Mouse (Mus musculus) G1E (cell line): ENCODE data around the gene Gda. TPM values are rescaled to one million over a fixed set of nuclear protein-coding genes. Genes with fewer than 3 reads are reported as not detected.
A peak's percentile ranks its signal among the peaks of the same experiment; 100 is the strongest.

Source experiments
- ATAC-seq: 2 replicates; pipeline ENCODE4 v1.8.0; 2016; ENCODE audit warnings: mild to moderate bottlenecking; ENCODE audit not compliant: insufficient number of reproducible peaks, poor library complexity, low FRiP score, severe bottlenecking; ENCODE audit errors: extremely low read depth
- DNase-seq: peaks from one replicate; pipeline ENCODE4 v3.0.0; 2012; ENCODE audit warnings: low spot score
- H3K27me3 ChIP-seq: 2 replicates; pipeline ENCODE4 v1.6.1; 2012; ENCODE audit warnings: mild to moderate bottlenecking, low read length, inconsistent platforms; ENCODE audit not compliant: insufficient read depth
- H3K36me3 ChIP-seq: replicated peaks from 2 replicates; pipeline ENCODE3; 2012; ENCODE audit warnings: mild to moderate bottlenecking, inconsistent platforms
- H3K4me1 ChIP-seq: 2 replicates; pipeline ENCODE4 v1.6.1; 2012; ENCODE audit warnings: low read depth, low read length, inconsistent platforms, mixed read lengths; ENCODE audit not compliant: insufficient read depth
- H3K4me3 ChIP-seq: 2 replicates; pipeline ENCODE4 v1.5.1; 2012; ENCODE audit warnings: low read depth, mild to moderate bottlenecking, inconsistent platforms, low read length, moderate library complexity, mixed read lengths
- H3K9me3 ChIP-seq: replicated peaks from 2 replicates; pipeline ENCODE4 v1.6.1; 2012; ENCODE audit warnings: inconsistent platforms
- CTCF ChIP-seq: IDR thresholded peaks from 2 replicates; pipeline ENCODE4 v1.5.1; 2012; ENCODE audit warnings: low read depth, low read length, inconsistent platforms, mixed read lengths
- GATA1 ChIP-seq: IDR thresholded peaks from 2 replicates; pipeline ENCODE4 v1.6.1; 2012; ENCODE audit warnings: borderline replicate concordance, low read length, inconsistent platforms, mixed read lengths
- GATA2 ChIP-seq: IDR thresholded peaks from 2 replicates; pipeline ENCODE4 v1.6.1; 2012; ENCODE audit warnings: low read depth, low read length, inconsistent platforms, borderline replicate concordance
- POLR2AphosphoS5 ChIP-seq: IDR thresholded peaks from 2 replicates; pipeline ENCODE4 v1.6.1; 2012; ENCODE audit warnings: low read depth, low read length, inconsistent platforms; ENCODE audit not compliant: insufficient replicate concordance
- TAL1 ChIP-seq: conservative IDR thresholded peaks from 2 replicates; pipeline ENCODE4 v1.6.1; 2012; ENCODE audit warnings: low read depth, low read length, inconsistent platforms, mixed read lengths
- polyA plus RNA-seq: library from polyadenylated mRNA; stranded (reverse); fragments of >175 nt; gene quantifications from 2 replicates; pipeline ENCODE4 v1.2.3, GENCODE M21; 2012
- total RNA-seq, 2 experiments: library from RNA; stranded (forward) in 1 of 2; stranded (reverse) in 1 of 2; fragments of 200-1000 nt in 1 of 2; fragments of >200 nt in 1 of 2; fragmentation: Nextera tagmentation in 1 of 2; gene quantifications; 2 replicates each; pipeline ENCODE4 v1.2.3; 2014 to 2017

Gene Gda
- total and polyA plus RNA-seq, 3 experiments = 1.7 to 21.0 (median 6.0) TPM

DNA sequence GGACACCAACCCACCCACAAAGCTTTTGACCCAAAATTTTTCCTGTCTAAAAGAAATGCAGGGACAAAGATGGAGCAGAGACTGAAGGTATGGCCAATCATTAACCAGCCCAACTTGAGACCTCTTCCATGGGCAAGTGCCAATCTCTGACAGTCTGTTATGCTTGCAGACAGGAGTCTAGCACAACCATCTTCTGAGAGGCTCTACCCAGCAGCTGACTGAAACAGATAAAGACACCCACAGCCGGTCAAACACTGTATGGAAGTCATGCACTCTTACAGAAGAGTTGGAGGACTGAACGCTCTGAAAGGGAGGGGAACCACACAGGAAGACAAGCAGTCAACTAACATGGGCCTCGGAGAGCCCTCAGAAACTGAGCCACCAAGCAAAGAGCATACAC, 36.7 kb downstream of the Gda start:
- Histone ChIP-seq H3K9me3 (no peaks in the 10 kb centered on the region), H3K4me3 (no peak overlapping the region; the same call in 1 of the 2 replicates), H3K36me3 (peaks cover 7% of the 10 kb centered on the region), H3K4me1 (peaks cover 73% of the 10 kb centered on the region), H3K27me3 (no peaks in the 10 kb centered on the region)
- no peak for TF ChIP-seq POLR2AphosphoS5
- TF ChIP-seq TAL1 = peak; percentile 67
- ATAC-seq (peak; percentile 57), DNase-seq (no peak)

DNA sequence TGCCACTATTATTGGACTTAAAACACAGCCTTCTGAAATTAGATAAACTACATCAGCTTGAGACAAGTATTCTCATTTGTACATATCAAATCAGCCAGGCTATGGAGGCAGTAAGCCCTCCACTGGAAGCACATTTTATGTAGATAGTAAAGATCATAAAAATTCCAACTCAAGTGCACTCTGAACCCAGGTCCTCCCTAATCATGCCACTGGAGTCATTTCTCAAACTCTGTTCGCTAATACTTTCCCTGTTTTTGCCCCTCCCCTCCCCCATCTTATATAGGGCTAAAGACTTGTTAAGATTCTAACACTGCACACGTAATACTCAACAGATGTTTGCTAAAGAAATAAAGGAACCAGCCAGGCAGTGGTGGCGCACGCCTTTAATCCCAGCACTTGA, 39.9 kb downstream of the Gda start:
- Histone ChIP-seq H3K4me3 (no peak overlapping the region), H3K9me3 (no peaks in the 10 kb centered on the region), H3K36me3 (peaks cover 19% of the 10 kb centered on the region), H3K27me3 (no peaks in the 10 kb centered on the region), H3K4me1 (peaks cover 65% of the 10 kb centered on the region)
- TF ChIP-seq TAL1 (no peak), POLR2AphosphoS5 (no peak)
- DNase-seq (no peak), ATAC-seq (no peak)

DNA sequence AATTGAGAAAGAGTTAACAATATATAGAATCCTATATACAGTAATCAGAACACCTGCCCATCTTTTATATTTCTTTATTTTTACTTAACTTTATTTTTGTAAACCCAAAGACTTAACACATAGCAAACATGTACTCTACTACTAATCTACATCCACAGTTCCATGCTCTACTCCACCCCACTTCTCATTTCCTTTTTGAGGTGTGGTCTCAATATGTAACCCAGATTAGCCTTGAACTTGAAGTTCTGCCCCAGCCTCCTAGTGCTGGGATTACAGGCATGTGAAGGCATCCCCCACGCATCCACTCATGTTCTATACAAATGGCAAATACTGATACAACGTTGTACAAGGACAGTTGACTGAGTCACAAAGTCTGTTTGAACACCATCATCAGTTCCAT, 40.4 kb downstream of the Gda start:
- DNase-seq (no peak), ATAC-seq (no peak)
- Histone ChIP-seq H3K4me1 (peaks cover 67% of the 10 kb centered on the region), H3K9me3 (no peaks in the 10 kb centered on the region), H3K4me3 (no peak overlapping the region), H3K27me3 (no peaks in the 10 kb centered on the region), H3K36me3 (peaks cover 22% of the 10 kb centered on the region)
- no peak for TF ChIP-seq POLR2AphosphoS5
- TF ChIP-seq GATA1 = no peak
- no peak for TF ChIP-seq CTCF
- TF ChIP-seq TAL1 = no peak
- TF ChIP-seq GATA2 = no peak

DNA sequence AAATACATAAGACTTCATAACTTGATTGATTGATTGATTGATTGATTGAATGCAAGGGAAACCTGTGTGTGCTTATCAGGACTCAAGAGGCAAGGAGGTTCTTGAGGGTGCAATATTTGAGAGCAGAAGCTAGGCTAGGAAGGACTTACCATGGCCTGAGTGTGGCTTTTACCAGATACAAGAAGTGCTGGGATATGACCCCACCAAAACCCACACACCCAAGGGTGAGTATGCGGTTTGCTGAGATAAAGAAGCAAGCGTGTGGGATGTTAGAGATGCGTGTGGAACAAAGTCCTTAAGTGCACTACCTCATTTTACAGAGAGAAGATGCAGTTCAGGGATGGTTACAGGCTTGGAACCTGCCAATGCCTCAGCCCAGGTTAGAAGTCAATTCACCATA, 41.0 kb downstream of the Gda start:
- 0 out of 2 replicates have a peak, but pooled peaks have one; percentile 8 for ATAC-seq
- H3K36me3 ChIP-seq = peaks cover 26% of the 10 kb centered on the region
- DNase-seq = no peak
- TF ChIP-seq TAL1 (peak; percentile 13; the same call in 1 of the 2 replicates), GATA1 (no peak)
- H3K9me3 ChIP-seq = no peaks in the 10 kb centered on the region
- H3K4me3 ChIP-seq = no peak overlapping the region
- no peaks in the 10 kb centered on the region for H3K27me3 ChIP-seq
- H3K4me1 ChIP-seq = peaks cover 62% of the 10 kb centered on the region

DNA sequence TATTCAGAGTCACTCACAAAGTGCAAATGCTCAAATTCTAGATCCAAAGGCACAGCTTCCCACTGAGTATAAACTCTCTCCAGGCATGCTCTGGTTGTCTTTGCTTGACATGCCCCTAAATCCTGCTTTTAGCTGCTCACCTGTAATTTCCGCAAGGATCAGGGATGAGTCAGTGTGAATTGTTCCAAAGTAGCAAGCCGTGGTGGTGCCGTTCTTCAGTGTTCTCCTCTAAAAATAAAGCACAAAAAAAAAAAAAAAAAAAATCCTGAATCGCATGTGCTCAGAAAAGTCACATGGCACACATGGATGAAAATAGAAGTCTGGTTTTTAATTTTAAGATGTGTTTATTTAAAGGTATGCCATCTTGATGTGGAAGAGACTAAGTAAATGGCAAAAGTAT, 47.9 kb downstream of the Gda start:
- DNase-seq = no peak
- Histone ChIP-seq H3K9me3 (no peaks in the 10 kb centered on the region), H3K27me3 (no peaks in the 10 kb centered on the region), H3K4me3 (no peak overlapping the region), H3K4me1 (peaks cover 57% of the 10 kb centered on the region), H3K36me3 (peaks cover 37% of the 10 kb centered on the region)
- TF ChIP-seq GATA1 = no peak
- no peak for TF ChIP-seq TAL1
- no peak for TF ChIP-seq GATA2
- TF ChIP-seq POLR2AphosphoS5 = no peak
- no peak for TF ChIP-seq CTCF
- no peak for ATAC-seq

DNA sequence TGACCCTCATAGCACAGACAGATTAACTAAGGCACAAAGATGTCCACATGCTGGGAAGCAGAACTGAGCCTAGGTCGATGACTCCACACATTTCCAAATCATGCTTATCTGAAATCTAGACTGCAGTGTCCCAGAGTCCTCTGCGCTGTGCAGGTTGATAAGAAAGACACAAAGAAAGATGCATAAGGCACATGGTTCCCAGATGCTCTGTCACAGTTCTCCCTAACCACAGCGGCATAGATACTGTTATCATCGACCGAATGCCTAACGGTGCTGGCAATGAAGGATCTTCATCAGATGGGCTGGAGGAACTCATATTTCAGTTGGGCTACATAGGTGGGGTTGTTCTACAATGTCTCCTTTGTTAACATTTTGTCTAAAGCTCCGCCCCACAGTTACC, 49.5 kb downstream of the Gda start:
- H3K27me3 ChIP-seq = no peaks in the 10 kb centered on the region
- H3K4me1 ChIP-seq = peaks cover 53% of the 10 kb centered on the region
- peaks cover 33% of the 10 kb centered on the region for H3K36me3 ChIP-seq
- ATAC-seq (peak; percentile 91), DNase-seq (no peak)
- no peaks in the 10 kb centered on the region for H3K9me3 ChIP-seq
- no peak for TF ChIP-seq GATA1
- peak; percentile 80 for TF ChIP-seq TAL1
- 0 out of 2 replicates have a peak, but pooled peaks have one; percentile 12 for TF ChIP-seq GATA2
- no peak overlapping the region for H3K4me3 ChIP-seq

DNA sequence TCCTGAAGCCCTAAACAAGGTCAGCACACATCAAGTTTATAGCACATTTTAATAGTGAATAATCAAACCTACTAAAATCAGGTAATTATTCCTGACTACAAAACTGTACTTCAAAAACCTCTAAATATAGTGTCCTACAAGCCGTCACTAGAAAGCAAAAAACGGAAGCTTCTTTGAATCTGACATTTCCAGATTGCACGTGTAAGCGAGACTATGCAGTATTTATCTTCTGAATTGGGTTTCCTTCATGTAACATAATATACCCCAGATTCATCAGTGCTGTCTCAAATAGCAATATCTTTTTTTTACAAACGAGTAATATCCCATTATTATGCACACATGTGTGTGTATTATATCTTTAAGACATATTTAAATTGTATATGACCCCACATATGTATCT, 54.8 kb downstream of the Gda start:
- ATAC-seq = no peak
- TF ChIP-seq GATA2 (no peak), TAL1 (no peak), CTCF (no peak)

More for the DNA sequence above, 54.8 kb downstream of the Gda start:
- DNase-seq = no peak
- Histone ChIP-seq H3K27me3 (no peaks in the 10 kb centered on the region), H3K36me3 (peaks cover 34% of the 10 kb centered on the region), H3K9me3 (no peaks in the 10 kb centered on the region), H3K4me1 (peaks cover 39% of the 10 kb centered on the region), H3K4me3 (no peak overlapping the region)
